Mouse (Mus musculus) urinary bladder, postnatal 14 days (tissue): ENCODE measurements around the gene Fbl.
"Not testable (repeated sequence)": the region's sequence is repeated elsewhere in the genome, so short reads cannot be mapped to it uniquely, and the experiment has no call there.

Source experiments
- DNase-seq: peaks from one replicate; pipeline ENCODE4 v3.0.0; 2021; ENCODE audit warnings: low spot score

Fbl gene

DNA sequence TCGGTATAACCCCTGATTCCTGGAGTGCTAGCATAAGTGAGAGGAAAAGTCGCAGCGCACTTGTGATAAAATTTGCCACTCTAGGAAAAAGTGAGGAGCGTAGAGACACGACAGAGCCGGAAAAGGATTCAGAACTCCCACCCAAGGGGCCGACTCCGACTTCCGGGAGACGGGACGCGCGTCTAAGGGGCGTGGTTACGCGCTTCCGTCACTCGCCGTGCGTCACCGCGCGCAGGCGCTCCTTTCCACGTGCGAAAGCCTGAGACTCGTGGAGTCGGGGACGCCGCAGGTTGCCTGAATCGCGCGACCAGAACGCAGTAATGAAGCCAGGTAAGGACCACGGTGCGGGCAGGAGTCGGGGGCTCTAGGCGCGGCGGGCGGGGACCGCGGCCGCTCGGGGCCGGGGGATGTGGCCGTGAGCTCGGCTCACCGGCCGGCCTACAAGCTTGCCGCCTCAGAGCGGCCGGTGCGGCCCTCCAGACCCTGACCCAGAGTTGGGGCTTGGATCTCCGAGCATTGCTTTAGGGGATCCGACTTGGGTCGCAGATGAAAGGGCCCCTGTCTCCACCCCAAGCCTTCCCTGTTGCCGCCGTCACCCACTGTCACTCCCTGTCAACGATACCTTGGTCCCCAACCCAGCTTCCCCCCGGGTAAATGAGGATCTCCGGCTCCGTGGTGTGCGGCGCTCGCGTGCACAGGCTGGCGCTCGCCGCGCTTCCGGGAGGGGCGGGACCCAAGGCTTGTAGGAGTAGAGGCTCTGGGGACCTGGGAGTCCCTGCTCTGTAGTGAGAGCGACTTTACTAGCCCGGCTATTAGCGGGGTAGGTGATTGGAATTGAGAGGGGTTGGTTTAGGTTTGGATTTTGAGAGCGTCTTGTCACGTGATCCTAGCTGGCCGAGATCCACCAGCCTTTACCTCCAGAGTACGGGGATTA, at the start of gene Fbl:
Gene Fbl (plus strand): TSS at position 222 of the 934 bp plus-strand sequence.
- peak; percentile 91 for DNase-seq

DNA sequence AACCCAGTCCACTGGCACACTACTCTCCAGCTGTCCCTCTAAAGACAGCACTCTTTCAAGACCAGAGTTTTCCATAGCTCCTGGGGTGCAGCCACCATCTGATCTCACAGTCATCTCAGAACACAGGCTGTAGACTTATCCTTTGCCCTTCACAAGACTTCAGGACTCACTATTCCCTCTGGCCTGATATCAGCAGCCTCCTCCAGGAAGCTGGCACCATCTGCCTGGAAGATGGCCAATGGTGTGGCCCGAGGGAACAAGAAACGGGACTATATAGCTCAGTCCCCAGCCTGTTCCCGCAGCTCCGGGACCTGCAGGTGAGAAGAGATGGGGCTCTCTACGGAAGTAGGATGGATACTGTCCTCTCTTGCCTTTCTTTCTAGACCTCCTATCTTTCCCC, 40.3 kb upstream of the Fbl start, which contains the start of gene 9530053A07Rik:
Gene 9530053A07Rik (plus strand): TSS at position 301 of the 400 bp plus-strand sequence.
- no peak for DNase-seq

DNA sequence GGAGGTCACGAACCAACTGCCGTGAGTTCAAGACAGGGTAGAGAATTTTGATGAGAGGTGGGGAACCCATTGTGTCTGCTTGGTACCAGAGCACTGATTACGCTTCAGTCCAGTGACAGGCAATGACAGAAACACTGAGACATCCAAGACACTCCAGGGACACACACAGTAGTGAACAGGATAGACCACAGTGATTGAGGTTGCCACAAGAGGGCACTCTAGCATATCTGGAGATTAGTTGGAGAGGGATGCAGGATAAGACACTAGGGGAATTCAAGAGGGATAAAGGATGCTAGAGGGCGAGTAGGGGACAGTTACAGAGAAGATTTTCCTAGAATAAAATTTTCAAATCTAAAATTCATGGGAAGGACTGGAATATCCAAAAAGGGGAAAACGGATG, 31.9 kb upstream of the Fbl start:
- peak; percentile 31 for DNase-seq

DNA sequence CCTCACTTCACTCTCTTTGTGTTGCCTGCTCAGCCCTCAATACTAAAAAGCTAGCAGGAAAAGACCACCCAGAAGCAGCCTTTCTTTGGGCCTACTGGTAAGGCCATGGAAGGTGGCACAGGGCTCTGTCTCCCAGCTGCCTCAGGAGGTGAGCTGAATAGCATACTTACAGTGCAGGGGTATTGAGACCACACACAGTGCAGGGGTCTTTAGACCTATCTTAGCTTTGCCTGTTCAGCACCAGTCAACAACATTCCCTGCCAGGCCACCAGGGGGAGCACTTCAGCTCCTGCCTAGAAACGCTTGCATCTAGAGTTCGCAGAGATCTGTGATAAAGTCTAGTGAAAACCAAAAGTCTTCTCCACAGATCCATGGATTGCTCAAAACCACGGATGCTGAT, 21.2 kb upstream of the Fbl start:
- peak; percentile 75 for DNase-seq

DNA sequence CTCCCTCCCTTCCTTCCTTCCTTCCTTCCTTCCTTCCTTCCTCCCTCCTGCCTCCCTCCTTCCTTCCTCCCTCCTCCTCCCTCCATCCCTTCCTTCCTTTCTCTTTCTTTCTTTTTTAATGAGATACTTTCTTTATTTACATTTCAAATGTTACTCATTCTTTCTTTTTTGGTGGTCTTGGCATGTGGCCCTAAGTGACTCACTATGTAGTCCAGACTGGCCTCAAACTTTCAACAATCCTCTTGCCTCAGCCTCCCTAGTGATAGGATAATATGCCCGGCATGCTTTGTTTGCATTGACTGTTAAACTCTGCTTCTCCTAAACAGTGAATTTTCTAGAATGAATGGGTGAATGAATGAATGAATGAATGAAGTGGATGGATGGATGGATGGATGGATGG, 19.7 kb upstream of the Fbl start:
- DNase-seq: no peak

DNA sequence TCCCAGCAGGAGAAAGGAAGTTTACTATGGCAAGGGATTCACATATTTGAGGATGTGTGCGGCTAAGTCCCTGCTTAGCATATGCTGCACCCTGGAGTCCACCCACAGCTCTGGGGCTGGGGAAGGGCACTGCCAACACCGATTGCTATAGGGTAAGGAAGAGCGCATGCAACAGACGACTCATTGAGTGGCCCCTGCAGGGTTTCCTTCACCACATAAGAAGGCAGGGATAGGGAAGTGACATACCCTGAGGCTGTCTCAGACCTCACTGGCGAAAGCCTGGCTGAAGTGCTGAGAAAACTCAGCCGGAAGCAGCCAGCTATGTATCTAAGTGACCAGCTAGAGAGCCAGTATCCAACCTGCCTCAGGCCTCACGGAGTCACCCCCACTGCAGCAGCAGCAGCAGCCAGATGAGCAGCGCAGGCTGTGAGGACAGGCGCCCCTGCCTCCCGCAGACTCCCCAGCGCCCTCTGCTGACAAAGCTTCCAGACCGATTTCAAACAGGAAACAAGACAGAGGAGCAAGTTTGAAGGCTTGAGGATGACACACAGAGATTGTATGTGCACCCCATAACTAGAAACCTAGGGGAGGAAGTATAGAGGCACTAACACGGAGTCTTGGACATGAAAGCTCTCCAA, 17.8 kb upstream of the Fbl start:
- DNase-seq: peak; percentile 40

DNA sequence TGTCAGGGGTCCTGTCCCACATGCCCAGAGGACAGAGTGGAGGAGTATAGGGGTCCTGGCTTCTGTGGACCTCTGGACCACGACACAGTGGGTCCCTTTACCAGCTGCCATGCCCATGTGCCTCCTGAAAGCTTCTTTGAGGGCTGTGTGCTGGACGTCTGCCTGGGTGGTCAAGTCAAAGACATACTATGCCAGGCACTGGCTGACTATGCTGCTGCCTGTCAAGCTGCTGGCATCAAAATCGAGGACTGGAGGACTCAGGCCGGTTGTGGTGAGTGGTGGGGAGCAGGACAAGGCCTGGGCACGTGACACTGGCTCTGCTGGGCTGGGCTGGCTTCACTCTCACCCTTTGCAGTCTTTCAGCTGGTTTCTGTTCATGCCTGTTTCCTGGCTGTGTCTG, 15.9 kb upstream of the Fbl start:
- not testable (repeated sequence) for DNase-seq

DNA sequence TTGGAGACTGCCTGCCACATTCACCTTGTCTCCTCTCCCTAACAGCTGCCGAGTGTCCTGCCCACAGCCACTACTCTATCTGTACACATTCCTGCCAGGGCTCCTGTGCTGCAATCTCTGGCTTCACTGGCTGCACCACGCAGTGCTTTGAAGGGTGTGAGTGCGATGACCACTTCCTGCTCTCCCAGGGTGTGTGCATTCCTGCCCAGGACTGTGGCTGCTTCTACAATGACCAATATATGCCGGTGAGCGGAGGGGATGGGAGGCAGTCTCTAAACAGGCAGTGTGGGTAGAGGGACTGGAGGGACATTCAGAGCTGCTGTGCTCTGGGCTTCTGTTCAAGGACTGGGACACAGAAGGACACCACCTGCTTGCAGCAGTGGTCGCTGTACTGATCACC, 10.2 kb upstream of the Fbl start:
- no peak for DNase-seq

DNA sequence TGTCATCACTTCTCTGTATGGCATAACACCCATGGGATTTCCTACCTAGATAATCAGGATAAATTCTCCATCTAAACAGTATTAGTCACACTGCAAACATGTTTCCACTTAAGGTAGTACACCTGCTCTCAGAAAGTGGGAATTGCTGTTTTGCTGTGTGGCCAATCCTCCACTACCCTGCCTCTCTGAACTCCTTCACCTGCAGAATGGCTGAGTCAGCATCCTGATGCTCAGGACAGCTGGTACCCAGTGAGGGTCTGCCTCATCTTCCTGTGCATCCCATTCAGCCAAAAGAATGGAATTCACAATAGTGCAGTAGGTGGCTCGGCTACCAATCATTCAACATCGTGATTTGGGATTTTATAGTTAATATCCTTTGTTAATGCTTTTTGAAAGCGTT, 9.6 kb upstream of the Fbl start:
- no peak for DNase-seq

DNA sequence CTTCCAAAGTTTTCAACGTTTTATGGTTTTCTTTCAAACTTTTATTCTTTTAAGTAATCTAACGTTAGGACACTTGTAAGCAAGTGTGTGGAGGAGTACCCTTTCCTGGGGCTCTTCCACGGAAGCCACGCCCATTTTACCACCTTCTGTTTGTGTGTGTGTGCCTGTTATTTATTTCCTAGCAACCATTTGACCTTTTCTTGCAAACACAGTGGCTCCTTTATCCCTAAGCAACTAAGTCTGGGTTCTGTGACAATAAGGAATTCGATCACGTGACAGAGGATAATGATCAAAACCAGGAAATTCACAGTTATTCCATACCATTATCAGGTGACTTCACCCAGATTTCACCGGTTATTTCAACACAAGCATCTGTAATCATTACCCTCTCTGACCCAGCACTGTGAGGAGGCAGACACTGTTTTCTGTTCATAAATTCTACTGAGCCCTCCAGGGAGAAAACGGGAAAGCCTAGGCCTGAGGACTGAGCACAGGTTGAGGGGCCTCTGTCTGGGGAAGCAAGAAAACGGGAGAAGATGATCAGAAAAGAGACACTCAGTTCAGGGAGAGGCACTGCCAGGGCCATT, 8.3 kb upstream of the Fbl start:
- no peak for DNase-seq

DNA sequence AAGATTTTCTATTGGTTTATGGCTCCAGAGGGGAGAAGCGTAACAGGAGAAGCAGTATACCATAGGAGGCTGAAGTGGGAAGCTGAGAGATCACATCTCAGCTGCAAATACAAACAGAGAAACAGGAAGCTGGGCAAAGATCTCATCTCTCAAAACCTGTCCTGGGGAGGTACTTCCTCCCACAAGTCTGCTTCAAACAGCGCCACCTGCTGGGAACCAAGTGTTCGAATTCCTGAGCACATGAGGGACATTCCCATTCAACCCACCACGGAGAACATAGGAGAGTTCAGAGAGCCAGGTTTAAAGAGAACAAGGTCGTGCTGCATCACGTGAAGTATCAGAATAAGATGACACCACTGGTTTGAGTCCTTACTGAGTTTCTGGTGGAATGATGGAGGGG, 4.1 kb upstream of the Fbl start:
- DNase-seq: no peak

DNA sequence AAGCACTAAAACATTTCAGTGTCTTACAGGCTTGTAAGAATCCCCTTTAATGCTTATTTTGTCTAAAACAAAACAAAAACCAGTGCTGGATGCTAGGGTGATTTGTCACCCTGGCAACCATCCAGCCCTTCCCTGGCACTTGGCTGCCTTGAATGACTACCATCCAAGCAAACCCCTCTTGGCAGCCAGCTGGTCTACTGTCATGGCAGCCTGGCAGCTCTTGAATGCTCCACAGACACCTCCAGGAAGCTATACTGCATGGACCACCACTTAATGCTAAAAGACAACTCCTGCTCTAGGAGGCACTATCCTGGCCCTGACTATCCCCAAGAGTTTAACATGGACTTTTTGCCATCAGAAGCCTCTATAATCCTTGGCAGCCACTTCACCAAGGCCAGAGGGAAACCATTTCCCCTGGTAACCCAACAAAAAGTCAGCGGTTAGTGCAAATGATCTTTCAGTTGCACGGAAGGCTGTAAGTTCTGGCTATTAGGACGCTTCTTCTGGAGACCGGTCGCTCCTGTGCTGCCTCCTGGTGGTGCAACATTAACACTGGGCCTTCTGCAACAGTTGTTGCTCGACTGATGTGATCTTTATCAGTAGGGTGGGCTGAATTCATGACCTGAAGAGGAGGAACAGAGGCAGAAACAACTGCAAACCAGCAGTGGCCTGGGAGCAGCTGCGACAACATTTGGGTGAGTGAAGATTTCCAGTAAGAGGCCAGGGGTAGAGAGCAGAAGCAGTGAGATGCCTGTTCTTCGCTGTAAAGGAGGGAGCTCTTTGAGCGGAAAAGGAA, 992 bp upstream of the Fbl start:
- DNase-seq: peak; percentile 76

DNA sequence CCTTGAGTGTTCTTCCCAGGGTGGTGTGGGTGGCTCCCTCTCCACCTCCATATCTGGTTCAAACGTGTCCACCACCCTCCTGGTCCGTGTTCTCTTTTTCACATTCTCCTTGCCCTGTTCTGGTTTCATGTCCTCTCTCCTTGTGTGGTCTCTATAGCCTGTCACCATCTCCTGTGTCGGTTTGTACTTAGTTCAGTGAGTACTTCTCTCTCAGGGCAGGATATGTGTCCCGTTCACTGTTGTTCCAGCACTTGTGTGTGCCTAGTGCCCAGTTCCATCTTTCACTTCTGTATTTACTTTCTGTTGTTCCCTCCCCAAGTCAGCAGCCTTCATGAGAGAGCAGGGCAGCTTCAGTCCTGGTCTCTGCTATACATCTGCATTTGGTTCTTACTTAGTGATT, 5.8 kb downstream of the Fbl start:
- DNase-seq: no peak

DNA sequence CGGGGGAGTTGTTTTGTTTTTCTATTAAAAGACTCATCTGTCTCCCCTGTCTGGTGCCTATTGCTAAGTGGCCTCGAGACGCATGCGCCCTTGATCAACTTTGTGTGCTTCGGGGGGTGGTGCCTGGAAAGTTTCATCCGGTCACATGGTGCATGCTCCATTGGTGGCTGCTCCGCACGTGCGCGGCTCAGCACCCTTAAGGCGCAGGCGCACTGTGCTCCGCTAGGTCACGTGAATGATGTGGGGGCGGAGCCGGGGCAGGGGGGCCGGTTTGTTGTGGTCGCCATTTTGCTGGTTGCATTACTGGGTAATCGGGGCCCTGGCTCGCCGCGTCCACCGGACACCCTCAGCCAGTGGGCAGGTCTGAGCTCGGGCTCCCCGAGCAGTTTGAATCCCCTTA, 9.7 kb downstream of the Fbl start, which contains the start of gene Dyrk1b:
Gene Dyrk1b (plus strand): TSS at position 242 of the 400 bp plus-strand sequence.
- DNase-seq: peak; percentile 98

DNA sequence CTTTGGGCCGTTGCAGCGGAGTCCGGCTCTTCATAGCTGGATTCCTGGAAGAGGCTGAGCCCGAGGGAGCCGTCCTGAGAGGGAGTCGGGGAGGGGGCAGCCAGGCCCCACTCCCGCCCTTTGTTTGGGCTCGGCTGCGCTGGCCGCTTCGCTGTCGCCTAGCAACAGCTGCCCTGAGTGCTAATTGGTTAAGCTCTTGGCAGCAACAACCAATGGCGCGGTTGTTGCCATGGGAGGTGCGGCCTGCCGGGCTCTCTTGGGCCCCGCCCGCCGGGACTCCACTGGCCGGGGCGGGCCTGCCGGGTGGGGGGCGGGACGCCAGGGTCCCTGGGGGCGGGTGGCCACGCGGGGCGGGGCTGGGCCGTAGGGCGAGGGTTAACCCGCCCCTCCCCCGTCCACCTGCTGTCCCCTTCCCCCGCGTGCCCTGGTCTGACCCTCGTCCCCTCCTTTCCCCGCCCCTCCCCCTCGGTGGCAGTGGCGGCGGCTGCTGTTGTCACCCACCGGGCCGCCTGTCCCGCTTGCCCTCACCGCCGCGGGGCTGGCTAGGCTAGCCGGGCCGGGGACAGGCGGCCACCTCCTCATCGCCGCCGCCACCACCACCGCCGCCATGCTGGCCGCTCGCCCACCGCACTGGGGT, 10.3 kb downstream of the Fbl start:
- peak; percentile 95 for DNase-seq

DNA sequence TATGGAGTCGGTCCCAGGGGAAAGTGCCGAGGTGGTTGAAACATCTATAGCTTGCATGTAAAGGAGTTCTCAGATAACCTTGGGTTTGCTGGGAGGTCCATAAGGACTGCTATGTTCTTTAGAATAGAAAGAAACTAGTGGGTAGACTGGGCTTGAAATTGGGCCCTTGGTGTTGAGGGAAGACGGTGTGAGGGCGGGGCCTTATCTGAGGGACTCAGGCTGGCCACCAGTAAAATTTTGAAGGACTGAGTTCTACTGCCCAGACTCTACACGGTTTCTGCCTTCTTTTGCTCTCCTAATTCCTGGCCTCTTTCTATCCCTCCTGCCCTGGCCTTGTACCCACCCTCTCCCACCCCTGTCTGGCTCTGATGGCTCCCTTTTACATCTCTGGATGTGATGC, 11.4 kb downstream of the Fbl start:
- DNase-seq: no peak

DNA sequence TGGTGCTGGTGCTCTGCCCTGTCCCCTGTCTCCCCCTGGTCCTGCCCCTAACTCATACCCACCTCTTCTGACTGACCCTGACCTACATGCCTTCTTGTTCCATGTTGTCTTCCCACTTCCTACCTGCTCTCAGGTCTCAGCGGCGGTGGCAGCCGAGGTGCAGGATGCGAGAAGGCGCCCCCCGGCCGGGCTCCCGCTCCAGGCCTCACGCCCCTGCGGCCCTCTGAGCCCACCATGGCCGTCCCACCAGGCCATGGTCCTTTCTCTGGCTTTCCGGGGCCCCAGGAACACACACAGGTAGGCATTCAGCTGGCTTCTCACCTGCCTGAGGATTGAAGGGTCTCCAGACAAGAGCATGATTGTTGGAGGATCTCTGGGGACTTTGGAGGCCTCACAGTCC, 11.9 kb downstream of the Fbl start:
- no peak for DNase-seq

DNA sequence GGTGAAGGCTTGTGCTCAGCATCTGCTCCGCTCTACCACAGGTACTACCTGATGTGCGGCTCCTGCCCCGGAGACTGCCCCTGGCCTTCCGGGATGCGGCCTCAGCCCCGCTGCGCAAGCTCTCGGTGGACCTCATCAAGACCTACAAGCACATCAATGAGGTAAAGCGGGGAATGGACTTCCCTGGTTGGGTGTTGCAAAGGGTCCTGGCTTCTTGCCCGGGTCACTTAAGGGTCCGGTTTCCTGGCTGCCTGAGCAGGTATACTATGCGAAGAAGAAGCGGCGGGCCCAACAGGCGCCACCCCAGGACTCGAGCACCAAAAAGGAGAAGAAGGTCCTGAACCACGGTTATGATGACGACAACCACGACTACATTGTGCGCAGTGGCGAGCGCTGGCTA, 12.8 kb downstream of the Fbl start:
- no peak for DNase-seq

DNA sequence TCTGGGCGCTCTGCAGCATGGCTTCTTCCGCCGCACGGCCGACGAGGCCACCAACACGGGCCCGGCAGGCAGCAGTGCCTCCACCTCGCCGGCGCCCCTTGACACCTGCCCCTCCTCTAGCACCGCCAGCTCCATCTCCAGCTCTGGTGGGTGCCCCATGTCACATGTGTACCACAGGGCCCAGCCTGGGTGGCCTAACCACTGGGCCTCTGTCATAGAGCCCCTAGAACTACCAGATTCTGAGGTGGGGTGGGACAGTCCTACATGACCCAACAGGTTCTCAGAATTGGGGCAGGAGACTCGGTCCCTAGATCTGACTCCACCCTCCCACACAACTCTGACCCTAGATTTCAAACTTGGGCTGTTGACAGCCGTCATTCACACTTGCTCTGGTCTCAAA, 16.4 kb downstream of the Fbl start:
- DNase-seq: no peak

DNA sequence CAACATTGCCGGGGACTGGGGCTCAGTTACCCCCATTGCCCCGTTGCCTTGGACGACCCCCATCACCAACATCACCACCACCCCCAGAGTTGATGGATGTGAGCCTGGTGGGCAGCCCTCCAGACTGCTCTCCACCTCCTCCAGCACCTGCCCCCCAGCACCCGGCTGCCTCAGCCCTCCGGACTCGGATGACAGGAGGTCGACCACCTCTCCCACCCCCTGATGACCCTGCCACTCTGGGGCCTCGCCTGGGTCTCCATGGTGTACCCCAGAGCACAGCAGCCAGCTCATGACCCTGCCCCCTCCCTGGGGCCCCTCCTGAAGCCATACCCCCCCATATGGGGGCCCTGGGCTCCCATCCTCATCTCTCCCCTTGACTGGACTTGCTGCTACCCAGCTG, 17.1 kb downstream of the Fbl start:
- no peak for DNase-seq

DNA sequence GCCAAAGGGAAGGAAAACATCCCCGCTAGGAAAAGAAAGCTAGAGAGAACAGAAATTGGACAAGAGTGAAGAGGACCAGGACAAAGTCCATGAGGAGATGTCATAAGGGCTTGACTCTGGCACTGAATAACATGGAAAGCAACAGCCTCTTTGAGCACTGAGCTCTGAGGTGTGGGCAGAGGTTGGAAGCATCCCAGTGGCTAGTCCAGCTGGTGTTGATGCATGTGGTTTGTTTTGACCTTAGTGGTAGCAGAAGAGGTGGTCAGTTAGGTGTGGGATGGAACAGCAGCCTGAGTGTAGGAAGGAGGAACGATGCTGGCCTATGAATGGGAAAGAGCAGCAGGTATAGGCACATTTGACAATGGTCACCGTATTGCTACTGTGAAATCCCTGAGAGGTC, 22.0 kb downstream of the Fbl start:
- DNase-seq: no peak

DNA sequence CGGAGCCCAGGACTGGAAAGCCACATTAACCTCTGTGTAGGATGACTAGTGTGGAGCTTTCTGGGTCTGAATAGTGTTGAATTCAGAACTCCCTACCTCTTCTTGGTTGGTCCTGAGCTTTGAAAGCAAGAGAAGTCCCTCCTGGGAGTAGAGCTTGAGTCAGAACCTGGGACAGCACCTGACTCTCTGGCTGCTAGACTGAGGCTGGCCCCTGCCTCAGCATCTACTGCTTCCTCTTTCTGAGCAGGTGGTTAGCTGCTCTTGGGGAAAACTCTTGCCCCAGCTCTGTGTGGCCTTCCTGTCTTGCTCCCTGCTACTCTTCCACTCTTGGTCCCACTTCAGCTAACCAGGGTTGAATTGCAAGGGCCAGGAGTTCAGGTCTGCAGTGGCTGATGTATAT, 22.4 kb downstream of the Fbl start:
- DNase-seq: no peak
